Mouse (Mus musculus) fibroblast of lung, adult 2 months (primary cell): ENCODE results near the gene Bpifb1.
"Not testable (repeated sequence)": the region's sequence is repeated elsewhere in the genome, so short reads cannot be mapped to it uniquely, and the experiment has no call there.

Source experiments
- DNase-seq: peaks from one replicate; pipeline ENCODE4 v3.0.0-alpha.2; 2011; ENCODE audit warnings: low read depth

The Bpifb1 gene

GRCm38 (mm10) chr2:154190546-154191258 lies at the start of gene Bpifb1:
Gene Bpifb1, plus strand, starts transcription at chr2:154190818.
- no peak for DNase-seq

DNA sequence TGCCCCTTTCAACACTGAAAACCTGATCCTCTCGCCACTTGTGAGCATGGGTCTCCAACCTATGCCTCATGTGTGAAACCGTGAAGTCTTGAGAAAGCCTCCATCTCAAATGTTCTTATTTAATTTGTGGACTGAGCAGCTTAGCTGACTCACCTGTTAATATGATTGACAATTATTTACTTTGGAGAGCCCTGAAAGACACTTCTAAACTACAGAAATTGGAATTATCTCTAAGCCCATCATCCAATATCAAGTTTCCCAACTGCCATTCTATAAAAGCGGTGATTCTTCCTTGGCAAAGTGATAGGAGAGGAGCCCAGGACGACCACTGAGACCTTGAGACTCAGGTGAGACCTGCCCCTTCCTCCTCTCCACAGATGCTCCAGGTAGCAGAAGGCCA lies 48.0 kb upstream of the Bpifb1 start, which contains the start of gene Bpifa1:
Bpifa1 (plus strand) TSS at position 301 of the 400 bp plus-strand sequence.
- no peak for DNase-seq

DNA sequence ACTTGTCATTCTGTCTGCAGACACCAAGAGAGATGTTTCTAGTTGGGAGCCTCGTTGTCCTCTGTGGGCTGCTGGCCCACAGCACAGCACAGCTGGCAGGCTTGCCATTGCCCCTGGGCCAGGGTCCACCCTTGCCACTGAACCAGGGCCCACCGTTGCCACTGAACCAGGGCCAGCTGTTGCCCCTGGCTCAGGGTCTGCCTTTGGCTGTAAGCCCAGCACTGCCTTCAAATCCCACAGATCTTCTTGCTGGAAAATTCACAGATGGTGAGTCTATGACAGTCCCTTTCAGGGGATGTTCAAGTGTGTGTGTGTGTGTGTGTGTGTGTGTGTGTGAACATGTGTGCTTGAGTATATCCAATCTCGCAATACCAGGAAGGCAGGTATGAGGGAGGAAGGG lies 46.9 kb upstream of the Bpifb1 start:
- DNase-seq: no peak

GRCm38 (mm10) chr2:154147496-154147895 lies 43.1 kb upstream of the Bpifb1 start:
- DNase-seq: no peak

- DNase-seq: no peak
These were observed 32.2 kb upstream of the Bpifb1 start for GRCm38 (mm10) chr2:154158433-154158832.

DNA sequence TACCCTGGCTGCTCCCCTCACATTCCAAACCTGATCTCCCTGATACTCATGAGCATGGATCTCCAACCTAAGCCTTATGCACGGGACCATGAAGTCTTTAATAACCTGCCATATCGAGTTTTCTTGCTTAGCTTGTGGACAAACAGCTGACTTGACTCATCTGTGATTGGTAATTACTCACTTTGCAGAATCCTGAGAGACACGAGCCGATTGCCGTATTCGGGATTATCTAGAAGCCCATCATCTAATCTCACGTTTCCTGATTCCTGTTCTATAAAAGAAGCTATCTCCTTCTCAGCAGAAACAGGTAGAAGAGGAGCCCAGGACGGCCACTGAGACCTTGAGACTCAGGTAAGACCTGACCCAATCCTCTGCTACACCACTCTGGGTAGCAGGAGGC lies 28.3 kb upstream of the Bpifb1 start, which contains the start of gene Bpifa5:
Bpifa5 (plus strand) TSS at position 301 of the 400 bp plus-strand sequence.
- DNase-seq: no peak

- DNase-seq: no peak
These were observed 27.3 kb upstream of the Bpifb1 start for GRCm38 (mm10) chr2:154163306-154163705.

DNA sequence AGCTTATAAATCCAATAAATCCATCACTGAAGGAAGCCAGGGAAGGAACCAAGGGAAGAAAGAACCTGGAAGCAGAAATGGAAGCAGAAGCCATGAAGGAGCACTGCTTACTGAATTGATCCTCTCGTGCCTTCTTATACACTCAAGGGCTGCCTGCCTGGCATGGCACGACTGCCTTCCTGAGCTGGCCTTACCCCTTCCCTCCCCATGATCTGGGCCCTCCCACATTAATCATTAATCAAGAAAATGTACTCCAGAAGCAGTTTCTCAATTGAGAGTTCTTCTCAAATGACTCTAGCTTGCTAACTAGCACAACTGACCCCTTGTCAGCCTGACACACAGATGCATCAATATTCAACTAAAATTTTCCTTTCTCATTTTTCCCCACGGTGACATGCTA lies 21.4 kb upstream of the Bpifb1 start:
- no peak for DNase-seq

DNA sequence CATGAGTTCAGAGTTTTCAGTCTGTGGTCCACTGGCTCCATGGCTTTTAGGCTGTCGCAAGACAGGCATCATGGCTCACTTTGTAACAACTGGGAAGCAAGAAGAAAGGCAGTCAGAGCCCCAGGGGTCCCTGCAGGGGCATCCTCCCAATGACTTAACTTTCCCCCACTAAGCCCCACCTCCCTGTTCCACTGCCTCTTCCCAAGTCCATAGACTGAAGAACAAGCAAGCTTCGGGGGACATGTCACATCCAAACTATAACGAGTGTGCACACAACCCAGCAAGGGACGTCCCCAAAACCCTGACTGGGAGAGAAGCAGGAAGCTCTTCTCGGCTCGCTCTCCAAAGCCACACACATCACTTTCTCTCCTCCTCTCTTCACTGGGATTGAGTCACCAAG lies 19.0 kb upstream of the Bpifb1 start:
- no peak for DNase-seq

DNA sequence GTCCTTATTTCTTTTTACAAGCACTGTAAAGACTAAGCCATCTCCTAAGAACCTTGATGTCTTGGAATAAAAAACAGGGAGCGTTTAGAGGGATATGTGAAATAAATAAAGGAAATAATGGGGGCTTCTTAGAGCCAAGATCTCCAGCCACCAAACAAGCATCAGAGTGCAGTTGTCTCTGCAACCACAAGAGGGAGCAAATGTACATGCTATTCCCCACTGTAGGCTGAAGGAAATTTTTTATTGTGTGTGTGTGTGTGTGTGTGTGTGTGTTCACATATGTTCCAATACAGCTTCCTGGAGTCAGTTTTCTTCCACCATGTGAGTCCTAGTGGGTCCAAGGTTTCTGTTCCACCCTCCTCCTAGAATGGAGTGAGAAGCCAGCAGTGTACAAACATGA lies 17.3 kb upstream of the Bpifb1 start:
- DNase-seq: no peak

- not testable (repeated sequence) for DNase-seq
These were observed 8.7 kb upstream of the Bpifb1 start for GRCm38 (mm10) chr2:154181900-154182299.

DNA sequence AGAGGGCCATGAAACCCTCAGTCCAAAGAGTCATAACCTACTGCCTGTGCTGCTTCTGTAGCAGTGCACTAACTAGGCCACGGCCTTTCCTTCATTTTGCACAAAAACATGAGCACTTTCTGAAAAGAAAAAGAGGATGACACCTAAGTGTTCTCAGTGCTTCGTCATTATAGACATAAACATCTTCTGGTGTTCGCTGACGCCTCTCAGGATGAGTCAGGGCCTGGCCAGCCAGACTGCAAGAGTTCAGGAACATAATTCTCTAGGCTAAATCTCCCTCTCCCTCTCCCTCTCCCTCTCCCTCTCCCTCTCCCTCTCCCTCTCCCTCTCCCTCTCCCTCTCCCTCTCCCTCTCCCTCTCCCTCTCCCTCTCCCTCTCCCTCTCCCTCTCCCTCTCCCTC lies 7.6 kb upstream of the Bpifb1 start:
- DNase-seq: not testable (repeated sequence)

DNA sequence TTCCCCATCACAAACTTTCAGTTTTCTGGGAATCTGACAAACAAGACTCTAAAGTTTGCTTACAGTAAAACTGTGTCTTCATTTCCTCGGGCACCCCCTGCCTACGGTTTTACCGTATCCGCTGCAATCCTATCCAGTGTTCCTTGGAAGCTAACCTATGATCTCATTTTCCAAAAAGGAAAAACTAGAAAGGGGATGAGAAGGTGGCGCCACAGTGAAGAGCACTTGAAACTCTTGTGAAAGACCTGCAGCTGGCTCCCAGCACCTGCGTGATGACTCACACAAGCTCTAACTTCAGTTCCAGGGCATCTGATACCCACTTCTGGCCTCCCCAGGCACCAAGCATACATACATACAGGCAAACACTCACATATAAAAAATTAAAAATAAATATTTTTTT lies 5.3 kb upstream of the Bpifb1 start:
- DNase-seq: no peak

- DNase-seq: no peak
These were observed 4.9 kb upstream of the Bpifb1 start for GRCm38 (mm10) chr2:154185748-154186147.

DNA sequence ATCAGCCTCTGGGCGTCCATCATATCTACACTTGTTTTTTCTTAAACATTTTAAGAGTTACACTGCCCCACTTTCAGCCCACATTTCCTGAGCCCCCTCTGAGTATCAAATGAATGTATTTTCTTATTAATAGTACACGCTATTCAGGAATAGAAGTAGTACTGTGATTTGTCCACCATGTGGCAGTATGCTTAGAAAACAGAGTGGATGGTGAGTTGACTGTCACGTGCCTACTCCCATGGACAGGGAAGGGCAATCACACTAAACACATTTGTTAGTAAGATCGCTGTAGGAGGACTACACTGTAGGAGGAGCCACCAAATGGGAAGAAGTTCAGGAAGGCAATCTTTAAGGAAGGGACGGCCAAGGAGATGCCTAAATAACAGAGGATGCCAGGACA lies 3.1 kb upstream of the Bpifb1 start:
- no peak for DNase-seq

DNA sequence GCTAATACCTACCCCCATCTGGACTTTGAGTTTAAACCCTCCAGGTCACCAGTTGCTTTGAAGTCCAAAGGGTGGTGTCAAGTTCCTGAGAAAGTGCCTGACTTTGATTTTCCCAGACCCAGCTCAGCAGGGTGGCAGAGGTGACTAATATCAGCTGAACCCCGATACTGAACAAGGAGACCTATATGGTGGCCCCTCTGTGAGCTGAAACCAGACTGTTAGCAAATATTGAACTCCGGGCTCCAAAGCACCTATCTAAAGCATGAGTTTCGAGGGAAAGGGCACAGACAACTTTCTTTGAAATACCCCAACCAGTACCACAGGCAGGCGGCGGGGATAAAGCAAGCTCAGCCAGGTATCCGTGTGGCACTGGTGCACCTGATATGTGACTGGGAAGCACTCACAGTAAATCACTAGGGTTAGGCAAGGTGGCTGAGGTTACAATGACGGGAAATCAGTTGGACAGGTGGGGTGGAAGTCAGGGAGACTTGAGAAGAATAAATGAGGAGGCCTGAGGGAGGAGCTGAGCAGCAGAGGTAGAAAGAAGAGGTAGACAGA lies 662 bp upstream of the Bpifb1 start:
- no peak for DNase-seq

DNA sequence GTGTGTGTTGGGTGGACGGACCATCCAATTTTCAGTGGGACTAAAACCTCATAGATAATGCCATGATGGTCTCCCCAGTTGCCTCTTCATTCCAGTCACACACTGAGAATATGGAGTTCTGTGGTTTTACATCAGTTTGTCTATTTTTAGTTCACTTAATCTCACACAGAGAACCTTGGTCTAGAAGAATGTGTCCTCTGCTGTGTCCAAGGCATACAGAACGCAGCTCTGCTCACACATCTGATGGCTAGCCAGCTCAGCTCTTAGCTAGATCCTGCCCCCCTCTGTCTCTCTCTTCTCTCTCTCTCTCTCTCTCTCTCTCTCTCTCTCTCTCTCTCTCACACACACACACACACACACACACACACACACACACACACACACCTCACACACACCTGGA lies 1.5 kb downstream of the Bpifb1 start:
- DNase-seq: no peak

GRCm38 (mm10) chr2:154193071-154193470 lies 2.5 kb downstream of the Bpifb1 start:
- no peak for DNase-seq

GRCm38 (mm10) chr2:154193994-154194504 lies 3.4 kb downstream of the Bpifb1 start:
- DNase-seq: no peak

GRCm38 (mm10) chr2:154197036-154197435 lies 6.4 kb downstream of the Bpifb1 start:
- no peak for DNase-seq

- no peak for DNase-seq
These were observed 14.0 kb downstream of the Bpifb1 start for GRCm38 (mm10) chr2:154204630-154205029.

- no peak for DNase-seq
These were observed 16.3 kb downstream of the Bpifb1 start for GRCm38 (mm10) chr2:154206908-154207307.

DNA sequence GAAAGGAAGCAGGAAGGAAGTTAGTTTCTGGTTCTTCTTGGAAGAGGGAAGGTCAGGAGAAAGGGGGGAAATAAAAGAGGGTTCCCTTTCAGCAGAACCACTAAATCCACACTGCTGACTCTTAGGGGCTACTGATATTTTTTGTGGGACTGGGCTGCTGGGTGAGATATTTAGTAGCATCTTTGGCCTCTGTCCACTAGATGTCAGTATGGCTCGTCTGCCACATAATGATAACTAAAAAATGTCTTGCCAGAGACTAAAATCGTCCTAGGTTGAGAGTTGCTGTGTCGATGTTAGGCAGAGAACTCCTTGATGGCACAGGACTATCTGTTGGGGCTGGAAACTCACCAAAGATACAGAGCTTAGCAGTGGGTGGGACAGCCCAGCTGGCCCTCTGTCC lies 18.5 kb downstream of the Bpifb1 start:
- no peak for DNase-seq

DNA sequence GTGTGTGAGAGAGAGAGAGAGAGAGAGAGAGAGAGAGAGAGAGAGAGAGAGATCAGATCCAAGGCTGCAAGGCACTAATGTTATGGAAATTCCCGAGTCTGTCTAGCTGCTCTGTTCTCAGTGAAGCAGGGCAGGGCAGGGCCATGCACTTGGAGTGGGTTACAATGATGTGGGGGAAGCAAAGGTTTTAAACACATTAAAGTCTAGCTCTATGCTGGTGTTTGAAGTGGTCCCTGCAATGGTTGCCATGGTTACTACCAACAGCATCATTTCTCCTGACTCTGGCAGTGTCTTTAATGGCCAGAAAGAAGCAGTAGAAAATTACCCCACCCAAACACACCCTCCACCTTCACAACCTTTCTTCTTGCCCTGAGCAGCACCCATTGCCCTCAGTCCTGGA lies 20.5 kb downstream of the Bpifb1 start:
- no peak for DNase-seq
